Comparison of ENCODE assay signal across 8 mouse cellular contexts in the genomic region with DNA sequence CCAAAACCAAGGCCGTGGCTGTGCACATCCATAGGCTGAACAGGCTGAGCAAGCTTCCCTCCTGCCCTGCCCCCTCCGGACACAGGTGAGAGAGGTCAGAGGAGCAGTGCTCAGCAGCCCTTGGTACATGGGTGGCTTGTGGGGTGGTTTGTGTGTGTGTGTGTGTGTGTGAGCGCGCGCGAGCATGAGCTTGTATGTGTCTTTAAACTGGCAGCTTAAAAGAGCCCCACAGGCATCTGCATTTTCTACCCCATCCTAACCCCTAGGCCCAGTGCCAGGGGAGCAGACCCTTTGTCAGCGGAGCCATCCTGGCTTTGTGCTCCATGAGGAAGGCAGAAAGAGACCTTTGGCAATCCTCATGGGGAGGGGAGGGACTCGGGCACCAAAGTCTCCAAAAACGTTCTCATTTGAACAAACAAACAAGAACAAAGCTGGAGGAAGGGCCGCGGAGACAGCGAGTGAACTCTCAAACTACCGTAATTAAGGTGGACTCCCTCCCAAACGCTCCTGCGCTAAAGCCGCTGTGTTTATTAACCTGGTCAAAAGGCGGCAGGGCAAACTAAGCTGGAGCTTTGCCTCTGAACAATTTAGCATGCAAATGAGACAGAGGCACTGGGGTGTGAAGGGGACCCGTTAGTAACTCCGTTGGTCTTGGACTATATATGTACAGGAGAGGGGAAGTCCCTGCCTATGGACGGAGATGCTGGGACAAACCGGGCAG. TPM values are rescaled to one million over a fixed set of nuclear protein-coding genes. Genes with fewer than 3 reads are reported as not detected.
DNase-seq lines count a peak whose midpoint lies in the region; ATAC-seq and TF ChIP-seq lines count a peak whose summit lies in the region.

No protein-coding gene starts in this region.

- H3K27me3 ChIP-seq in C2C12 (ENCODE audit: control insufficient read depth, insufficient read depth, insufficient read length), result peaks cover 17% of the 10 kb centered on the region
- H3K27me3 ChIP-seq in forebrain, embryonic 11.5 days (ENCODE audit: control insufficient read depth, insufficient read depth, low read length), result no peaks in the 10 kb centered on the region
- no peaks in the 10 kb centered on the region for H3K27me3 ChIP-seq in intestine, embryonic 15.5 days (replicated peaks)
- no peaks in the 10 kb centered on the region for H3K27me3 ChIP-seq in liver, embryonic 16.5 days (ENCODE audit: control insufficient read depth, insufficient read depth, low read depth, low read length)

- H3K9me3 ChIP-seq in forebrain, embryonic 11.5 days (ENCODE audit: control insufficient read depth, low read length), result no peaks in the 10 kb centered on the region
- H3K9me3 ChIP-seq in intestine, embryonic 15.5 days, result no peaks in the 10 kb centered on the region
- no peaks in the 10 kb centered on the region for H3K9me3 ChIP-seq in liver, embryonic 16.5 days (replicated peaks; ENCODE audit: control insufficient read depth, low read length)

- no peak overlapping the region for H3K4me3 ChIP-seq in C2C12 (ENCODE audit: insufficient read depth, poor library complexity, severe bottlenecking)
- H3K4me3 ChIP-seq in bone marrow, adult 2 months (replicated peaks; ENCODE audit: control insufficient read depth, low read depth, low read length), result peak overlapping the region; percentile 24
- peak overlapping the region; percentile 34 for H3K4me3 ChIP-seq in forebrain, embryonic 11.5 days (ENCODE audit: low read depth, low read length)
- H3K4me3 ChIP-seq in intestine, embryonic 15.5 days (replicated peaks), result peak overlapping the region; percentile 40
- H3K4me3 ChIP-seq in liver, embryonic 16.5 days (ENCODE audit: low read depth, low read length), result peak overlapping the region; percentile 61

- H3K9ac ChIP-seq in forebrain, embryonic 11.5 days (ENCODE audit: low read length), result peak overlapping the region; percentile 42
- no peak overlapping the region for H3K9ac ChIP-seq in intestine, embryonic 15.5 days
- peak overlapping the region; percentile 67 for H3K9ac ChIP-seq in liver, embryonic 16.5 days (ENCODE audit: low read depth, low read length)

- H3K4me2 ChIP-seq in forebrain, embryonic 11.5 days (ENCODE audit: low read depth, low read length, severe bottlenecking), result peak overlapping the region; percentile 69
- peak overlapping the region; percentile 89 for H3K4me2 ChIP-seq in intestine, embryonic 15.5 days (replicated peaks)
- peak overlapping the region; percentile 91 for H3K4me2 ChIP-seq in liver, embryonic 16.5 days (ENCODE audit: low read depth, low read length)

- TF ChIP-seq POLR2A in bone marrow, adult 2 months (IDR thresholded peaks at IDR 0.05; ENCODE audit: borderline replicate concordance, control insufficient read depth, low read depth, low read length), result no peak

- H3ac ChIP-seq in C2C12 (ENCODE audit: control insufficient read depth, insufficient read length, low read depth), result peak overlapping the region; percentile 7

- DNase-seq in forebrain, embryonic 11.5 days (ENCODE audit: low spot score), result peak; percentile 64
- DNase-seq in spleen, adult 18-20 months, result peak; percentile 61 to 67
- no peak for DNase-seq in gastrocnemius, postnatal 25 days
- no peak for DNase-seq in ovary, postnatal 10 days (ENCODE audit: low spot score)

- peak; percentile 36; the same call in 1 of the 2 replicates for ATAC-seq in forebrain, embryonic 11.5 days (replicated peaks; ENCODE audit: low FRiP score)
- ATAC-seq in intestine, embryonic 15.5 days, result no peak
- ATAC-seq in liver, embryonic 16.5 days (ENCODE audit: low read depth), result peak; percentile 1; the same call in 1 of the 2 replicates

- no peaks in the 10 kb centered on the region for H3K79me3 ChIP-seq in C2C12 (ENCODE audit: low read depth)

- no peaks in the 10 kb centered on the region for H3K79me2 ChIP-seq in C2C12 (ENCODE audit: control insufficient read depth, insufficient read depth)

- H3K4me1 ChIP-seq in bone marrow, adult 2 months (ENCODE audit: control insufficient read depth, insufficient read depth, low read length), result peaks cover 1% of the 10 kb centered on the region
- peaks cover 11% of the 10 kb centered on the region for H3K4me1 ChIP-seq in forebrain, embryonic 11.5 days (replicated peaks; ENCODE audit: control insufficient read depth, insufficient read depth, low read length)
- H3K4me1 ChIP-seq in intestine, embryonic 15.5 days (replicated peaks), result peaks cover 11% of the 10 kb centered on the region
- peaks cover 36% of the 10 kb centered on the region for H3K4me1 ChIP-seq in liver, embryonic 16.5 days (ENCODE audit: control insufficient read depth, low read depth, low read length)

- peak overlapping the region; percentile 78 for H3K27ac ChIP-seq in bone marrow, adult 2 months (ENCODE audit: control insufficient read depth, insufficient read depth, low read depth, low read length, poor library complexity)
- H3K27ac ChIP-seq in forebrain, embryonic 11.5 days (ENCODE audit: low read depth, low read length), result peak overlapping the region; percentile 19
- no peak overlapping the region for H3K27ac ChIP-seq in intestine, embryonic 15.5 days
- peak overlapping the region; percentile 91 for H3K27ac ChIP-seq in liver, embryonic 16.5 days (ENCODE audit: low read length)

- H3K36me3 ChIP-seq in C2C12 (ENCODE audit: control insufficient read depth, insufficient read depth), result no peaks in the 10 kb centered on the region
- H3K36me3 ChIP-seq in forebrain, embryonic 11.5 days (ENCODE audit: control insufficient read depth, insufficient read depth, low read length), result no peaks in the 10 kb centered on the region
- H3K36me3 ChIP-seq in intestine, embryonic 15.5 days, result no peaks in the 10 kb centered on the region
- H3K36me3 ChIP-seq in liver, embryonic 16.5 days (ENCODE audit: control insufficient read depth, insufficient read depth), result no peaks in the 10 kb centered on the region

- 21% methylated on average over 21 of the region's 21 CpGs for WGBS in bone marrow, adult 2 months
- 3% methylated on average over 21 of the region's 21 CpGs for WGBS in forebrain, embryonic 11.5 days
- WGBS in intestine, embryonic 15.5 days, result 8% methylated on average over 21 of the region's 21 CpGs
- 21% methylated on average over 21 of the region's 21 CpGs for WGBS in liver, embryonic 16.5 days (ENCODE audit: insufficient replicate concordance)

- TF ChIP-seq CTCF in C2C12 (IDR thresholded peaks at IDR 0.05; ENCODE audit: control insufficient read depth, insufficient read depth, insufficient read length), result no peak
- TF ChIP-seq CTCF in bone marrow, adult 2 months (IDR thresholded peaks at IDR 0.05; ENCODE audit: control insufficient read depth, insufficient read depth, low read length), result no peak

TF ChIP-seq in C2C12, 6 proteins besides CTCF, POLR2A, EP300 and RAD21:
- TF ChIP-seq FOSL1 (IDR thresholded peaks at IDR 0.05; ENCODE audit: insufficient read depth, low read length, poor library complexity, severe bottlenecking), result no peak
- no peak for TF ChIP-seq MAX (IDR thresholded peaks at IDR 0.05)
- no peak for TF ChIP-seq MYOG (IDR thresholded peaks at IDR 0.05; ENCODE audit: control insufficient read depth, extremely low read depth, insufficient read length)
- no peak for TF ChIP-seq CEBPB (IDR thresholded peaks at IDR 0.05; ENCODE audit: low read depth)
- no peak for TF ChIP-seq USF1 (IDR thresholded peaks at IDR 0.05; ENCODE audit: low read depth)
- TF ChIP-seq MYOD1 (IDR thresholded peaks at IDR 0.05; ENCODE audit: control insufficient read depth, insufficient read length, low read depth), result no peak

RNA-seq across cellular contexts. Expression of gene Hdhd5, which starts 48.2 kb away (rescaled TPM):
- 10.2 TPM for polyA plus RNA-seq in C2C12 (2012; fragmentation: generic; extraction: Trizol)
- polyA plus RNA-seq in bone marrow, adult 2 months (2011; ENCODE audit: insufficient read depth, insufficient read length, low replicate concordance, missing spikeins), result 17.1 and 25.3 TPM in 2 replicates
- 15.2 and 18.2 TPM in 2 replicates for polyA plus RNA-seq in forebrain, embryonic 11.5 days (2014; fragmentation: Nextera tagmentation; extraction: Ambion mirVana)
- polyA plus RNA-seq in intestine, embryonic 15.5 days (2015; fragmentation: Nextera tagmentation; extraction: Ambion mirVana), result 15.7 and 16.5 TPM in 2 replicates
- polyA plus RNA-seq in liver, embryonic 16.5 days (2015; fragmentation: Nextera tagmentation; extraction: Ambion mirVana), result 8.9 and 9.5 TPM in 2 replicates
- 10 to 100 TPM; 24.7 to 27.2 TPM for total RNA-seq in gastrocnemius, postnatal 25 days (2021)

Comparison
In these comparisons a context has a peak if more than half of its experiments do, and no peak if none do; other contexts are left out.
1. DNase-seq: peak in forebrain, embryonic 11.5 days (single experiment) and spleen, adult 18-20 months (2 of 2); none in gastrocnemius, postnatal 25 days (single experiment) and ovary, postnatal 10 days (single experiment).
2. Peak in every context shown above with its lines, with median percentiles within 50 percentile points of each other: H3K4me2 ChIP-seq.